Mouse (Mus musculus) hindbrain, embryonic 11.5 days (tissue): ENCODE measurements around the gene Etfa. TPM values are rescaled to one million over a fixed set of nuclear protein-coding genes. Genes with fewer than 3 reads are reported as not detected.

Source experiments
- ATAC-seq: fragments of 200-750 bp; cut with Nextera tagmentation; 2 replicates; pipeline ENCODE4 v1.8.0; 2017; ENCODE audit warnings: mild to moderate bottlenecking, moderate TSS enrichment, moderate library complexity; ENCODE audit not compliant: low FRiP score
- DNase-seq: peaks from one replicate; pipeline ENCODE4 v3.0.0-alpha.2; 2015; ENCODE audit warnings: low spot score
- H3K27ac ChIP-seq: fragments of 300-500 bp; sonication (generic); 2 replicates; pipeline ENCODE4 v1.5.1; 2014; ENCODE audit warnings: mild to moderate bottlenecking, low read depth, low read length
- H3K27me3 ChIP-seq: fragments of 300-500 bp; sonication (generic); 2 replicates; pipeline ENCODE4 v1.6.1; 2014; ENCODE audit warnings: mild to moderate bottlenecking, low read length, moderate library complexity, mixed read lengths; ENCODE audit not compliant: control insufficient read depth, insufficient read depth
- H3K36me3 ChIP-seq: fragments of 300-500 bp; sonication (generic); 2 replicates; pipeline ENCODE4 v1.6.1; 2014; ENCODE audit warnings: mild to moderate bottlenecking, low read length, moderate library complexity, mixed read lengths; ENCODE audit not compliant: control insufficient read depth, insufficient read depth
- H3K4me1 ChIP-seq: fragments of 300-500 bp; sonication (generic); replicated peaks from 2 replicates; pipeline ENCODE4 v1.6.1; 2014; ENCODE audit warnings: low read length, mixed read lengths; ENCODE audit not compliant: control insufficient read depth, insufficient read depth
- H3K4me2 ChIP-seq: fragments of 300-500 bp; sonication (generic); replicated peaks from 2 replicates; pipeline ENCODE4 v1.6.1; 2014; ENCODE audit warnings: mild to moderate bottlenecking, low read depth, low read length
- H3K4me3 ChIP-seq: fragments of 300-500 bp; sonication (generic); 2 replicates; pipeline ENCODE4 v1.5.1; 2014; ENCODE audit warnings: low read depth, low read length
- H3K9ac ChIP-seq: fragments of 300-500 bp; sonication (generic); 2 replicates; pipeline ENCODE4 v1.6.1; 2014; ENCODE audit warnings: low read depth, low read length
- H3K9me3 ChIP-seq: fragments of 300-500 bp; sonication (generic); 2 replicates; pipeline ENCODE4 v1.6.1; 2016; ENCODE audit warnings: low read length; ENCODE audit not compliant: control insufficient read depth
- WGBS: fragments of 180-500 bp; shearing (Covaris S2); extraction: QIAGEN DNeasy Blood & Tissue Kit; methylation state at CpG from one replicate; pipeline ENCODE4 v1.1.7; 2014; 5-methylcytosine and 5-hydroxymethylcytosine counted together
- polyA plus RNA-seq: library from polyadenylated mRNA; unstranded; fragments of >200 nt; fragmentation: Nextera tagmentation; extraction: Ambion mirVana; gene quantifications from 2 replicates; pipeline ENCODE4 v1.2.1, GENCODE M21; 2014

The Etfa gene
- polyA plus RNA-seq, 1 experiment from 2014 or later = 131 TPM

DNA sequence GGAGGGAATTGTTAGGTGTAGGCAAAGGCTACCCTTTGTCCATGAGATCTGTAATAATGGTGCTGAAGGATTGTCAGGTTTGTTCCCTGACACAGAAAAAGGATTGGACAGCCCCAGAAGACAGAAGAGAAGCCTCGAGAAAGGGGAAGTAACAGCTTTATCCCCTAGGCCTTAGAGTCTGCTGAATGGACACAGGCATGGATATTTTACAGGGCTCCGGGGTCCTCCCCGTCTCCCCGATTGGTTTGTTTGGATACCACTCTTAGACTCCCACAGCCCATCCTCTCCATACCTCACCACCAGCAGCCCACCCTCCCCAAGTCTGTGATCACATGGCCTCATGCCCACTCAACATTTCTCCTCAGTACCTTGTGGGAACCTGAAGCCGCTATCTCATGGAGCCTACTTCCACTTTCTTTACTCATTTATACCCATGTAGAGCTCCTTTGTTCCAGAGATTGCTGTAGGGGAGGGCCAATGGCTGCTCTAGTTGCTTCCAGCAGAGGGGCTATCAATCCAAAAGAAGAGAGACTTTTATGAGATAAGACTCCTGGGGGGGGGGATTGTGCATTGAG, 72.8 kb downstream of the Etfa start:
- DNase-seq = no peak
- no peak overlapping the region for H3K4me3 ChIP-seq
- H3K27me3 ChIP-seq = no peaks in the 10 kb centered on the region
- no peak for ATAC-seq
- 76% methylated on average over 5 of the region's 5 CpGs for WGBS
- H3K4me2 ChIP-seq = no peak overlapping the region
- H3K36me3 ChIP-seq = no peaks in the 10 kb centered on the region
- H3K9ac ChIP-seq = no peak overlapping the region
- H3K27ac ChIP-seq = no peak overlapping the region
- no peaks in the 10 kb centered on the region for H3K4me1 ChIP-seq
- H3K9me3 ChIP-seq = no peaks in the 10 kb centered on the region

- Histone ChIP-seq H3K4me3 (no peak overlapping the region), H3K27ac (no peak overlapping the region), H3K36me3 (no peaks in the 10 kb centered on the region), H3K4me2 (no peak overlapping the region), H3K9me3 (no peaks in the 10 kb centered on the region), H3K27me3 (no peaks in the 10 kb centered on the region), H3K9ac (no peak overlapping the region), H3K4me1 (no peaks in the 10 kb centered on the region)
- ATAC-seq (no peak), DNase-seq (no peak)
- 80% methylated on average over 3 of the region's 3 CpGs for WGBS
These were observed 73.6 kb downstream of the Etfa start for GRCm38 (mm10) chr9:55438433-55438832.

GRCm38 (mm10) chr9:55433875-55434274, 78.2 kb downstream of the Etfa start:
- Histone ChIP-seq H3K36me3 (no peaks in the 10 kb centered on the region), H3K9me3 (no peaks in the 10 kb centered on the region), H3K4me2 (no peak overlapping the region), H3K9ac (no peak overlapping the region), H3K4me1 (no peaks in the 10 kb centered on the region), H3K27ac (no peak overlapping the region), H3K4me3 (no peak overlapping the region), H3K27me3 (no peaks in the 10 kb centered on the region)
- ATAC-seq (no peak), DNase-seq (no peak)
- 88% methylated on average over 5 of the region's 5 CpGs for WGBS

GRCm38 (mm10) chr9:55432306-55433289, 79.4 kb downstream of the Etfa start:
- 76% methylated on average over 14 of the region's 14 CpGs for WGBS
- no peak for DNase-seq

GRCm38 (mm10) chr9:55430133-55430532, 81.9 kb downstream of the Etfa start:
- DNase-seq (no peak), ATAC-seq (no peak)
- no peak overlapping the region for H3K9ac ChIP-seq
- H3K27me3 ChIP-seq = no peaks in the 10 kb centered on the region
- H3K27ac ChIP-seq = no peak overlapping the region
- no peak overlapping the region for H3K4me3 ChIP-seq
- no peaks in the 10 kb centered on the region for H3K36me3 ChIP-seq
- H3K9me3 ChIP-seq = no peaks in the 10 kb centered on the region
- no peak overlapping the region for H3K4me2 ChIP-seq
- H3K4me1 ChIP-seq = no peaks in the 10 kb centered on the region
- WGBS = 25% methylated on average over 20 of the region's 20 CpGs

More at GRCm38 (mm10) chr9:55432306-55433289, 79.4 kb downstream of the Etfa start:
- H3K9ac ChIP-seq = no peak overlapping the region
- H3K4me1 ChIP-seq = no peaks in the 10 kb centered on the region
- H3K4me2 ChIP-seq = no peak overlapping the region
- no peaks in the 10 kb centered on the region for H3K9me3 ChIP-seq
- H3K27ac ChIP-seq = no peak overlapping the region
- no peak overlapping the region for H3K4me3 ChIP-seq
- ATAC-seq = no peak
- no peaks in the 10 kb centered on the region for H3K36me3 ChIP-seq
- no peaks in the 10 kb centered on the region for H3K27me3 ChIP-seq

DNA sequence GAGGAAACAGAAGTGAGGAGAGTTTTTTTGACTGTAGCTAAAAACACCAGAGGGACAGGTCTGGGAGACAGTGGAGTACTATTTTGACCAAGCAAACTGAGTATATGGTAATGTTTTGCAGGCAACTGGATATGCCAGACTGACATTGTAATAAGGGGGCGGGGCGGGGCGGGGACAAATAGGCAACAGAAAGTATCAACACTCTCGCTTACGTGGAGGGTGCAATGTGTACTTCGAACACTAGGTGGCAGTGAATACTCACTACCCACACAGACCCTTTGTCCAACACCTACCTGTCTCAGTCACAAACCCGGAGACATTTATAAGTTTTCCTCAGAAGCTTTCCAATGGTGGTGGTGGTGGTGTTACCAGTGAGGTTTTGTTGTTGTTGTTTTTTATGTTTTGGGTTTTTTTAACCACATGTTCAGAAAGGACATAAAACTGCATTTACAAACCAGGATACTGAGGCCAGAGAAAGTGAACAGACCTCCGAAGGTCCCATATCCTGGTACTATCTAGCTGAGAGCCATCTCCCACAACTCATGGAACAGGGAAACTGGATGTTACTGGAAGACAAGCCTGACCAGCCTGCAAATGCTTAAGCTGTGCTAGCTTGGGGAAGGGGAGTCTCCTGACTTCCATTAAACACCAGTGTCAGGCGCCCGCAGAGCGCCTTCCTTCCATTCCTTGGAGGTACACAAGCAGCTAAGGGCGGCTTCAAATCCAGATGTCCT, 82.6 kb downstream of the Etfa start:
- no peak overlapping the region for H3K9ac ChIP-seq
- no peak overlapping the region for H3K4me2 ChIP-seq
- no peaks in the 10 kb centered on the region for H3K27me3 ChIP-seq
- WGBS = 33% methylated on average over 12 of the region's 12 CpGs
- no peak overlapping the region for H3K4me3 ChIP-seq
- peak; percentile 85 for DNase-seq
- ATAC-seq = peak; percentile 69
- H3K4me1 ChIP-seq = no peaks in the 10 kb centered on the region
- H3K9me3 ChIP-seq = no peaks in the 10 kb centered on the region
- no peak overlapping the region for H3K27ac ChIP-seq
- no peaks in the 10 kb centered on the region for H3K36me3 ChIP-seq

DNA sequence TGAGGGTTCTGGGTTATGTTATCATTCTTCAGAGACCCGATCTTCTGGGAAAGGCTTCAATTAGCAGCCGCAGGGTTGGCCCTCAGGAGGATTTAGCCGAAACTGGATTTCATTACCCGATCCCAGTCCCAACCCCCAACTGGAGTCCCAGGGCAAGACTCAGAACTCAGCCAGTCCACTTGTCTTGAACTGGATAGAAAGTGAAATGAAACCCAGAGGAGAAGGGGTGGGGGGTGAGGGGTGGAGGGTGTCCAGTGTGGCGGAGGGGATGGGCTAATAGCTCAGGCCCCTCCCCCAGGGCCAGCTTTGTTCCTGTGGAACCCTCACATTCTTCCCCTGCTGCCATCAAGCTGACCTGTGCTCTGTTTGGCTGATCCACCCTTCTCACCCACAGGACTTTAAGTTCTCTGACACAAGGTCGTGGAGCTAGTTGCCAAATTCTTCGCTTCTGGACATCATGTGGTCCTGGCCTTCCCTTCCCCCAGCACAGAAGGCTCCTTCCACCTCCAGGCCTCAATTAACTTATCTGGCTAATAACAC, 86.7 kb downstream of the Etfa start:
- Histone ChIP-seq H3K9ac (no peak overlapping the region), H3K4me3 (no peak overlapping the region), H3K9me3 (no peaks in the 10 kb centered on the region), H3K27ac (no peak overlapping the region), H3K4me1 (peaks cover 2% of the 10 kb centered on the region; the same call in 1 of the 2 replicates), H3K27me3 (no peaks in the 10 kb centered on the region), H3K36me3 (no peaks in the 10 kb centered on the region), H3K4me2 (no peak overlapping the region)
- DNase-seq (no peak), ATAC-seq (no peak)
- WGBS = 54% methylated on average over 7 of the region's 7 CpGs
